Mouse (Mus musculus) bone marrow, adult 2 months (tissue): ENCODE data around the gene Dlg2.

Experiments used
- CTCF ChIP-seq: fragments of 200-500 bp; IDR thresholded peaks from 2 replicates; pipeline ENCODE4 v1.5.1; 2011; ENCODE audit warnings: low read length, control low read depth; ENCODE audit not compliant: control insufficient read depth, insufficient read depth
- POLR2A ChIP-seq: fragments of 200-500 bp; IDR thresholded peaks from 2 replicates; pipeline ENCODE4 v1.6.1; 2011; ENCODE audit warnings: low read depth, mild to moderate bottlenecking, control low read depth, low read length, borderline replicate concordance; ENCODE audit not compliant: control insufficient read depth

GRCm38 (mm10) chr7:90703951-90704350 lies 227.5 kb downstream of the Dlg2 start:
- TF ChIP-seq CTCF, result no peak
- TF ChIP-seq POLR2A, result no peak
